Mouse (Mus musculus) liver, embryonic 11.5 days (tissue): ENCODE results near the gene Tnfrsf4. TPM values are rescaled to one million over a fixed set of nuclear protein-coding genes. Genes with fewer than 3 reads are reported as not detected.

Experiments
- ATAC-seq: fragments of 200-750 bp; cut with Nextera tagmentation; replicated peaks from 2 replicates; pipeline ENCODE4 v1.8.0; 2017; ENCODE audit warnings: moderate number of reproducible peaks, mild to moderate bottlenecking, moderate TSS enrichment, moderate library complexity; ENCODE audit not compliant: low FRiP score
- DNase-seq: peaks from one replicate; pipeline ENCODE4 v3.0.0-alpha.2; 2017; ENCODE audit warnings: low spot score
- H3K27ac ChIP-seq: fragments of 300-500 bp; sonication (generic); 2 replicates; pipeline ENCODE4 v1.5.1; 2014; ENCODE audit warnings: mild to moderate bottlenecking, low read depth, low read length, control low read depth
- H3K27me3 ChIP-seq: fragments of 300-500 bp; sonication (generic); replicated peaks from 2 replicates; pipeline ENCODE4 v1.6.1; 2014; ENCODE audit warnings: low read length, mixed read lengths; ENCODE audit not compliant: control insufficient read depth, insufficient read depth
- H3K36me3 ChIP-seq: fragments of 300-500 bp; sonication (generic); 2 replicates; pipeline ENCODE4 v1.6.1; 2014; ENCODE audit warnings: mild to moderate bottlenecking, low read length, moderate library complexity, mixed read lengths; ENCODE audit not compliant: control insufficient read depth, insufficient read depth
- H3K4me1 ChIP-seq: fragments of 300-500 bp; sonication (generic); replicated peaks from 2 replicates; pipeline ENCODE4 v1.6.1; 2014; ENCODE audit warnings: low read length, mixed read lengths; ENCODE audit not compliant: control insufficient read depth, insufficient read depth
- H3K4me2 ChIP-seq: fragments of 300-500 bp; sonication (generic); 2 replicates; pipeline ENCODE4 v1.6.1; 2014; ENCODE audit warnings: mild to moderate bottlenecking, control low read depth, moderate library complexity
- H3K4me3 ChIP-seq: fragments of 300-500 bp; sonication (generic); 2 replicates; pipeline ENCODE4 v1.5.1; 2014; ENCODE audit warnings: low read depth, low read length, control low read depth
- H3K9ac ChIP-seq: fragments of 300-500 bp; sonication (generic); 2 replicates; pipeline ENCODE4 v1.6.1; 2014; ENCODE audit warnings: low read depth, low read length, control low read depth
- H3K9me3 ChIP-seq: fragments of 300-500 bp; sonication (generic); 2 replicates; pipeline ENCODE4 v1.6.1; 2016; ENCODE audit warnings: low read length, inconsistent platforms, mixed read lengths; ENCODE audit not compliant: control insufficient read depth
- WGBS: fragments of 180-500 bp; shearing (Covaris S2); extraction: QIAGEN DNeasy Blood & Tissue Kit; methylation state at CpG from one replicate; pipeline ENCODE4 v1.1.7; 2014; 5-methylcytosine and 5-hydroxymethylcytosine counted together
- polyA plus RNA-seq: library from polyadenylated mRNA; unstranded; fragments of >200 nt; fragmentation: Nextera tagmentation; extraction: Ambion mirVana; gene quantifications from 2 replicates; pipeline ENCODE4 v1.2.1, GENCODE M21; 2014

Gene Tnfrsf4
- polyA plus RNA-seq, 1 experiment from 2014 or later: 0.85 TPM

DNA sequence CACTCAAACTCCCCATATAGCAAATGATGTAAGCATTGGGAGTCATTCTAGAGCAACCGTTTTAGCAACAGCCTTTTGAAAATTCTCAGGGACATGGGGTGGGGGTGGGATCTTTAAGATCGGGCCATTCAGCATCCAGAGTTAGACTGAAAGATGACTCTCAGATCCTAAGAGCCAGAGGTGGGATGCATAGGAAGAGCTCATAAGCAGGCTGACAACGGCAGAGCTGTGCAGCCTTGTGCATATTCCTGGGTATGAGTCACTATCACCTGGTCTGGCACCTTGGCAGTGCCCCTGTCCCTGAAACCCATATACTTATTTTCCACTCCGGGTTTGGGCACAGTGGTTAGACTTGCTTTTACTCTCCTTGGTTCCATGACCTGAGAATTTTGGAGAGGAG is 39.5 kb downstream of the Tnfrsf4 start:
- ATAC-seq: no peak
- DNase-seq: no peak
- Histone ChIP-seq H3K9me3 (no peaks in the 10 kb centered on the region), H3K4me3 (no peak overlapping the region), H3K4me2 (no peak overlapping the region), H3K36me3 (no peaks in the 10 kb centered on the region), H3K9ac (no peak overlapping the region), H3K4me1 (no peaks in the 10 kb centered on the region), H3K27me3 (no peaks in the 10 kb centered on the region), H3K27ac (no peak overlapping the region)
- 73% methylated on average over 4 of the region's 4 CpGs for WGBS

DNA sequence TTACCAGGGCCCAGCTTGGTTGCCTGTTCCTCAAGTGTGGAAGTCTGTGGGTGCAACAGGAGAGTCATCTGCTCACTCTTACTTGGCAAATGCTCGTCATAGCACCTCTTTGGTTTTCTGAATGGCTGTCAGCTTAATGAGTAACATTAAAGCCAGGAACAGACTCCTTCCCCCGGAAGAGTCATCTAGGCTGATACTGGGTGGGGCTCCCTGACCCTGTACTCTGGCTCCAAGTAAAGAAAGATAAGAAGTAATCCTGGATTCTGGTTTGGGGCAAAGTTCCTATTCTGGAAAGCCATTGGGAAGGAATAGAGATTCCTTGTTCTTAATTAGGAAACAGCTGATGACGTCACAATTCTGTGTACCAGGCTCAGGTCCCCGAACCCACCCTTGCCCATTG is 40.5 kb downstream of the Tnfrsf4 start:
- H3K27me3 ChIP-seq: 0 out of 2 replicates have a peak, but pooled peaks cover under 1% of the 10 kb centered on the region
- no peak for DNase-seq
- no peak for ATAC-seq
- no peak overlapping the region for H3K4me2 ChIP-seq
- 77% methylated on average over 4 of the region's 4 CpGs for WGBS
- no peaks in the 10 kb centered on the region for H3K36me3 ChIP-seq
- H3K4me1 ChIP-seq: no peaks in the 10 kb centered on the region
- H3K9ac ChIP-seq: no peak overlapping the region
- H3K9me3 ChIP-seq: no peaks in the 10 kb centered on the region
- no peak overlapping the region for H3K4me3 ChIP-seq
- no peak overlapping the region for H3K27ac ChIP-seq

DNA sequence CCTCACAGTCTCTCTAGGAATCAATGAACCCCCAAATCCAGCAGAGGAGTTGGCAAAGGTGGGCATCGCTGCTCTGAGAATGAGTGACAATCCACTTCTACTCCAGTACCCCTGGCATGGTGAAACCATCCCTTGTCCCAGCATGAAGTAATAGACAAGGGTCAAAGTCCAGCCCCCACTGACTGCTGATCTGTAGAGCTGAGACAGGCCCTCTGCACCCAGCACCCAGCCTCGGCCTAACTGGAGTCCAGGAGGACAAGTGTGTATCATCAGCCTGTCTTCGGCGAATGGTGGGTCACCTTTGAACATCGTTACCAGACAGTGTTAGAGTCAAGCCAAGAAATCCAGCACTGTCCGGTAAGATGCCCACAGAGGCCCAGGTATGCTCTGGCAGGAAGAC is 41.0 kb downstream of the Tnfrsf4 start:
- H3K9me3 ChIP-seq: no peaks in the 10 kb centered on the region
- no peaks in the 10 kb centered on the region for H3K4me1 ChIP-seq
- 87% methylated on average over 6 of the region's 6 CpGs for WGBS
- no peak overlapping the region for H3K27ac ChIP-seq
- DNase-seq: no peak
- H3K4me2 ChIP-seq: no peak overlapping the region
- no peak for ATAC-seq
- no peaks in the 10 kb centered on the region for H3K36me3 ChIP-seq
- no peak overlapping the region for H3K9ac ChIP-seq
- 0 out of 2 replicates have a peak, but pooled peaks cover 2% of the 10 kb centered on the region for H3K27me3 ChIP-seq
- H3K4me3 ChIP-seq: no peak overlapping the region

DNA sequence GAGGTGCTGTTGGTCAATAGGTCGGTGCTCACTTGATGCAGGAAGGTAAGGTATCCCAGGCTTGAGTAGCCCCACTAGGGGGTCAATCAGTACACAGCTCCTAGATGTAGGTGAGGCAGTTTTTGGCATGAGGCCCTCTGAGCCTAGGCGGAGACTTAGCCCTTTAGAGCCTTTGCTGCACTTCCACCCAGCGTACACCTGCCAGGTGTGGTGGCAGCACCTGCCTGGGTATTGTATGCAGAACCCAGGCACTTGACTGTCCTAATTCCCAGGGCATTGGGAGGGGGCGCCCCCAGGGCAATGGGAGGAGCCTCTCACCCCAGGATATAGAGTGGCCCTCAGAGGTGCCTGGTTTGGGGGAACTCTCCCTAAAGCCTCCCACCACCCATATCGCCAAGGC is 41.5 kb downstream of the Tnfrsf4 start:
- no peaks in the 10 kb centered on the region for H3K4me1 ChIP-seq
- no peaks in the 10 kb centered on the region for H3K36me3 ChIP-seq
- H3K4me2 ChIP-seq: no peak overlapping the region
- H3K27ac ChIP-seq: no peak overlapping the region
- H3K27me3 ChIP-seq: 0 out of 2 replicates have a peak, but pooled peaks cover 2% of the 10 kb centered on the region
- no peak for DNase-seq
- H3K4me3 ChIP-seq: no peak overlapping the region
- 78% methylated on average over 5 of the region's 5 CpGs for WGBS
- H3K9ac ChIP-seq: no peak overlapping the region
- no peak for ATAC-seq
- H3K9me3 ChIP-seq: no peaks in the 10 kb centered on the region

DNA sequence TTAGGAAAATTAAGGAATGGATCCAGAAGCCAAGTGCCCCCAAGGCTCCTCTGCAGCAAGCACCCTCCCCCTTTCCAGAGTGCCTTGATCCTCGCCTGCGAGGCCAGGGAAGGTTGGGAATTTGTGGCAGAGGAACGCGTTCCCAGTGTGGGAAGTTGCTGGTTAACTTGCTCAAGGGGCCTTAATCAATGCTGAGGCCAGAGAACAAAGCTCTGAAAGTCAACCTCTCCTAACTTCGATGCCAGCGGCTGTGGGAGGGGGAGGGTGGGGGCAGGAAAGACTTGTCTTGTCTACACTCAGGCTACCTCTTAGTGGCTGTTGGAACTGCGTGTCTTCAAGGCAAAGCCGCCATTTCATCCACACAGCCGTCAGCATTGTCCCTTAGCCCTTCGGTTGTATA is 44.1 kb downstream of the Tnfrsf4 start:
- Histone ChIP-seq H3K4me1 (no peaks in the 10 kb centered on the region), H3K27me3 (0 out of 2 replicates have a peak, but pooled peaks cover 2% of the 10 kb centered on the region), H3K36me3 (no peaks in the 10 kb centered on the region), H3K9me3 (no peaks in the 10 kb centered on the region), H3K4me2 (no peak overlapping the region), H3K4me3 (no peak overlapping the region), H3K9ac (no peak overlapping the region), H3K27ac (no peak overlapping the region)
- WGBS: 68% methylated on average over 10 of the region's 10 CpGs
- DNase-seq (no peak), ATAC-seq (no peak)

DNA sequence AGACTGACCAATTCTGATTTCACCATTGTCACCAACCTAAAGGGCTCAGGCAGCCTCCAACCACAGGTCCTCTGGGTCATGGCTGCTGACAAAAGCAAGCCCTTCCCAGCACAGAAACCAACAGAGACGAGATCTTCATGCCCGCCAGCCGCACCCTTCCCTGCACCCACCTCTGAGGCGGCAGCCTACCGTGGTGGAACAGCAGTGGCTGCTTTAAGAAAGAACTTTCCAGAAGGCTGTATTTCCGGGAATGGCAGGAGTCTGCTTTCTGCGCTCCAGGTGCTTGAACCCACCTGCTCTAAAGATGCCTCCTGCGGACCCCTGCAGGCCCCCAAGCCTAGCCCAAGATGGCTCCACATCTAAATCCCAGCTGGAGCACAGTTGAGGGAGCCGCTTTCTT is 45.2 kb downstream of the Tnfrsf4 start:
- DNase-seq (no peak), ATAC-seq (no peak)
- Histone ChIP-seq H3K36me3 (no peaks in the 10 kb centered on the region), H3K4me2 (no peak overlapping the region), H3K27ac (no peak overlapping the region), H3K9me3 (no peaks in the 10 kb centered on the region), H3K4me1 (no peaks in the 10 kb centered on the region), H3K27me3 (0 out of 2 replicates have a peak, but pooled peaks cover 2% of the 10 kb centered on the region), H3K9ac (no peak overlapping the region), H3K4me3 (no peak overlapping the region)
- 63% methylated on average over 9 of the region's 9 CpGs for WGBS

DNA sequence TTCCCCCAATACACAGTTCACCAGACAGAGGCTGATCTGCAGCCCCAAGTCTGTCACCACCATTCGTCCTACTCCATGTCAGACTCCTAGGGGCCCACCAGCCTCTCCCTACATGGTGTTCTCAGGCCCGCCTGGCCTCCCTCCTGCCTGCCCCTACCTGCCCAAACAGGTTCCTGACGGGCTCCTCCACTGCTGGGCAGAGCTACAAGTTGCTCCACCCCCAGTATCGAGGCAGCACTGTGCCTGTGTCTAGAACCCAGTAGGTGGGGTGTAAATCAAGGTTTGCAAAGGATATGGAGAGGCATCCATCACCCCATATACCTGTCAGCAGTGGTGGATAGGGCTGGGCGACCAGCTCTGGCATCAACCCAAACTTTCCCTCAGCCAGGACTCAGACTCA is 45.6 kb downstream of the Tnfrsf4 start, which contains the start of gene Ttll10:
Gene Ttll10 (minus strand): TSS at position 154 of the 400 bp plus-strand sequence.
- Histone ChIP-seq H3K4me2 (no peak within 1 kb of the TSS), H3K27ac (no peak within 1 kb of the TSS), H3K9ac (no peak within 1 kb of the TSS), H3K27me3 (0 out of 2 replicates have a peak, but pooled peaks cover 2% of the 10 kb centered on the region), H3K36me3 (no peaks in the 10 kb centered on the region), H3K4me3 (no peak within 1 kb of the TSS), H3K4me1 (no peaks in the 10 kb centered on the region), H3K9me3 (no peaks in the 10 kb centered on the region)
- DNase-seq (no peak), ATAC-seq (peak; percentile 34; the same call in 1 of the 2 replicates)
- WGBS: 41% methylated on average over 5 of the region's 5 CpGs

DNA sequence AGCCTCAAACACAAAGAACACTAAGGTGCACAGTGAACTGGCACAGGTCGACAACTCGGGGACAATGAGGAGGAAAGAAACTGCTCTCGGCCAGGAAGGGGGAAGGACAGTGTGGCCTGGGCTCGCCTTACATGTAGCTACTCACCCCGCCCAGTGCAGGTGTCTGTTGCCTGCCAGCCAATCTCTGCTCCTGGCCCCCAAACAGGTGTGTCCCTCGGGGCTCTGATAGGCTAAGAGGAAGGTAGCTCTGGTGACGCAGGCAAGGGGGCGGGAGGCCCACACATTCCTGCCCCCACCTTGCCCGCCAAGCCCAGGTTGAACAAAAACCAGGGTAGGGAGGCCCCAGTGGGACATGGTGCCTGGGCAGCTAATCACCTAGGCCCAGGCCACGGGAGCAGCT is 46.1 kb downstream of the Tnfrsf4 start:
- ATAC-seq: peak; percentile 39; the same call in 1 of the 2 replicates
- Histone ChIP-seq H3K27me3 (0 out of 2 replicates have a peak, but pooled peaks cover 2% of the 10 kb centered on the region), H3K9ac (no peak overlapping the region), H3K9me3 (no peaks in the 10 kb centered on the region), H3K4me3 (no peak overlapping the region), H3K4me1 (no peaks in the 10 kb centered on the region), H3K27ac (no peak overlapping the region), H3K36me3 (no peaks in the 10 kb centered on the region), H3K4me2 (no peak overlapping the region)
- WGBS: 32% methylated on average over 10 of the region's 10 CpGs
- no peak for DNase-seq

DNA sequence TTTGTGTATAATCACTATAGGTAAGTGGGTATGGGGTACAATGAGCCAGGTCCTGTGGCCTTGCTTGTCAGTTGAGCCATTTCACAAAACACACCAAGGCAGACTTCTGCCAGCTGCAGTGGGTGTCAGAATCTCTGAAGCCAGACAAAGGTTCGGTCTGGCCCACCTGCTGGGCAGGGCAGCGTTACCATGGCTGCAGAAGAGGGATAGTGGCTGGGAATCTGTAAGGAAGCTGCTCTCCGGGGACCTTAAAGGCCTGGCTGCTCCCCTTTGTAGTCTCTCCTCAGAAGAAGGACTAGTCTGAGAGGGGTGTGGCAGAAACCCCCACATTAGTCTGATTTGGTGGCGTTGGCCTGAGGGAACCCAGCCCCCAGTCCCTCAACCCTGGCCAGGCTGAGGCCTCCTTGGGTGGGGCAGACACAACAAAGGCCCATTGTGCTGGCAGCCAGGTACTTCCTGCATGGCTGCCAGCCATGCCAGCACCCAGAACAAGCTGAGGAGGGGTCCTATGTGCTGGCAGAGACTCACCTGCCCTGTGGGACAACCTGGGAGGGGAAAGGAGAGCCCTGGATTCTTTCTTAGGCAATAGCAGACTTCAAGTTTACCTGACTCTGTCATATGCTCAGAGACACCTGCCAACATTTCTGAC is 50.3 kb downstream of the Tnfrsf4 start:
- DNase-seq (no peak), ATAC-seq (no peak)
- 0 out of 2 replicates have a peak, but pooled peaks cover 2% of the 10 kb centered on the region for H3K27me3 ChIP-seq
- H3K4me2 ChIP-seq: no peak overlapping the region
- no peak overlapping the region for H3K4me3 ChIP-seq
- no peak overlapping the region for H3K27ac ChIP-seq
- no peak overlapping the region for H3K9ac ChIP-seq
- H3K4me1 ChIP-seq: no peaks in the 10 kb centered on the region
- no peaks in the 10 kb centered on the region for H3K9me3 ChIP-seq
- no peaks in the 10 kb centered on the region for H3K36me3 ChIP-seq
- 38% methylated on average over 4 of the region's 4 CpGs for WGBS
